Mouse (Mus musculus) heart, embryonic 16.5 days (tissue): ENCODE measurements at regions not wholly inside any gene's neighbourhood (a gene's known extent, or its start where the extent isn't known, plus 50 kb on each side); places are given as distances from the start of the nearest gene placed in this dataset.

Experiments
- ATAC-seq: fragments of 200-750 bp; cut with Nextera tagmentation; replicated peaks from 2 replicates; pipeline ENCODE4 v1.8.0; 2017; ENCODE audit warnings: moderate number of reproducible peaks; ENCODE audit not compliant: insufficient read depth, low FRiP score; ENCODE audit errors: extremely low read depth
- H3K27ac ChIP-seq: fragments of 300-500 bp; sonication (generic); 2 replicates; pipeline ENCODE4 v1.5.1; 2014; ENCODE audit warnings: mild to moderate bottlenecking, low read length, control low read depth, moderate library complexity
- H3K27me3 ChIP-seq: fragments of 300-500 bp; sonication (generic); 2 replicates; pipeline ENCODE4 v1.6.1; 2014; ENCODE audit warnings: low read length, mixed read lengths; ENCODE audit not compliant: control insufficient read depth, insufficient read depth
- H3K36me3 ChIP-seq: fragments of 300-500 bp; sonication (generic); 2 replicates; pipeline ENCODE4 v1.6.1; 2014; ENCODE audit not compliant: control insufficient read depth, insufficient read depth
- H3K4me1 ChIP-seq: fragments of 300-500 bp; sonication (generic); 2 replicates; pipeline ENCODE4 v1.6.1; 2014; ENCODE audit warnings: low read length, mixed read lengths; ENCODE audit not compliant: control insufficient read depth, insufficient read depth
- H3K4me2 ChIP-seq: fragments of 300-500 bp; sonication (generic); 2 replicates; pipeline ENCODE4 v1.6.1; 2014; ENCODE audit warnings: low read depth, mild to moderate bottlenecking, control low read depth, low read length
- H3K4me3 ChIP-seq: fragments of 300-500 bp; sonication (generic); 2 replicates; pipeline ENCODE4 v1.5.1; 2014; ENCODE audit warnings: mild to moderate bottlenecking, control low read depth, low read length
- H3K9ac ChIP-seq: fragments of 300-500 bp; sonication (generic); 2 replicates; pipeline ENCODE4 v1.6.1; 2014; ENCODE audit warnings: low read length, control low read depth
- H3K9me3 ChIP-seq: fragments of 300-500 bp; sonication (generic); replicated peaks from 2 replicates; pipeline ENCODE4 v1.6.1; 2016; ENCODE audit warnings: low read length; ENCODE audit not compliant: control insufficient read depth
- WGBS: fragments of 180-500 bp; shearing (Covaris S2); extraction: QIAGEN DNeasy Blood & Tissue Kit; methylation state at CpG from one replicate; pipeline ENCODE4 v1.1.7; 2014; 5-methylcytosine and 5-hydroxymethylcytosine counted together

DNA sequence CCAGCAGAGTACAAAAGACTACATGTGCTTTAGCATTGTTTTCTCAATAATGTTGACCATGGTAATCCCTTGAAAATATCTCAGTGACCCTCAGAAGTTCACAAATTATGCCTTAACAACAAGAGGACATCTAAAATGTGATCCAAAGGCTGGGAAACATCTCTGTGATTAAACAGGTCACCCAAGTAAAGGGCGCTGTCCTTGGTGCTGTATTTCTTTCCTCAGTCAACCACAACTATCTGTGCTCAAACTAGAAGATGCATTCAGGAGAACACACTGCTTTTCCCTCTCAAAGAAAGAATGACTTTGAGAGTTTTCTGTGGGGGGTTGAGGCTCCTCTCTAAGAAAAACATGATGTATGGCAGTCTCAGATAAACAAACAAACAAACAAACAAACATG lies 211.1 kb downstream of the Rbm26 start:
- H3K27ac ChIP-seq: no peak overlapping the region
- no peak overlapping the region for H3K9ac ChIP-seq
- ATAC-seq: no peak
- H3K27me3 ChIP-seq: no peaks in the 10 kb centered on the region
- 53% methylated on average over 1 of the region's 1 CpGs for WGBS
- no peaks in the 10 kb centered on the region for H3K36me3 ChIP-seq
- H3K4me1 ChIP-seq: no peaks in the 10 kb centered on the region
- H3K9me3 ChIP-seq: no peaks in the 10 kb centered on the region
- H3K4me2 ChIP-seq: no peak overlapping the region
- H3K4me3 ChIP-seq: no peak overlapping the region

- ATAC-seq: no peak
- 82% methylated on average over 5 of the region's 5 CpGs for WGBS
- Histone ChIP-seq H3K27me3 (no peaks in the 10 kb centered on the region), H3K4me1 (no peaks in the 10 kb centered on the region), H3K9me3 (no peaks in the 10 kb centered on the region), H3K9ac (no peak overlapping the region), H3K36me3 (no peaks in the 10 kb centered on the region), H3K4me3 (no peak overlapping the region), H3K27ac (no peak overlapping the region), H3K4me2 (no peak overlapping the region)
Observed at GRCm38 (mm10) chr14:104943450-104943849, 233.7 kb downstream of the Rbm26 start.

GRCm38 (mm10) chr14:104939961-104940360 lies 237.2 kb downstream of the Rbm26 start:
- H3K9me3 ChIP-seq: no peaks in the 10 kb centered on the region
- H3K4me1 ChIP-seq: no peaks in the 10 kb centered on the region
- no peaks in the 10 kb centered on the region for H3K36me3 ChIP-seq
- WGBS: 83% methylated on average over 15 of the region's 15 CpGs
- no peak overlapping the region for H3K9ac ChIP-seq
- no peak overlapping the region for H3K27ac ChIP-seq
- no peak overlapping the region for H3K4me3 ChIP-seq
- H3K27me3 ChIP-seq: no peaks in the 10 kb centered on the region
- ATAC-seq: no peak
- H3K4me2 ChIP-seq: no peak overlapping the region

- no peak for ATAC-seq
- no peak overlapping the region for H3K27ac ChIP-seq
- 74% methylated on average over 10 of the region's 10 CpGs for WGBS
Observed at GRCm38 (mm10) chr14:104937083-104937864, 239.9 kb downstream of the Rbm26 start.

GRCm38 (mm10) chr14:104935956-104936355 lies 241.2 kb downstream of the Rbm26 start:
- no peak for ATAC-seq
- 73% methylated on average over 11 of the region's 11 CpGs for WGBS
- no peaks in the 10 kb centered on the region for H3K4me1 ChIP-seq
- no peaks in the 10 kb centered on the region for H3K36me3 ChIP-seq
- H3K9me3 ChIP-seq: no peaks in the 10 kb centered on the region
- no peaks in the 10 kb centered on the region for H3K27me3 ChIP-seq
- H3K27ac ChIP-seq: no peak overlapping the region
- no peak overlapping the region for H3K4me3 ChIP-seq
- H3K9ac ChIP-seq: no peak overlapping the region
- H3K4me2 ChIP-seq: no peak overlapping the region

More at GRCm38 (mm10) chr14:104937083-104937864, 239.9 kb downstream of the Rbm26 start:
- Histone ChIP-seq H3K4me3 (no peak overlapping the region), H3K9me3 (no peaks in the 10 kb centered on the region), H3K4me2 (no peak overlapping the region), H3K36me3 (no peaks in the 10 kb centered on the region), H3K4me1 (no peaks in the 10 kb centered on the region), H3K27me3 (no peaks in the 10 kb centered on the region), H3K9ac (no peak overlapping the region)

- H3K27me3 ChIP-seq: no peaks in the 10 kb centered on the region
- no peaks in the 10 kb centered on the region for H3K4me1 ChIP-seq
- no peaks in the 10 kb centered on the region for H3K36me3 ChIP-seq
- no peak overlapping the region for H3K9ac ChIP-seq
- H3K9me3 ChIP-seq: peaks cover 3% of the 10 kb centered on the region; the same call in 1 of the 2 replicates
- ATAC-seq: no peak
- no peak overlapping the region for H3K4me3 ChIP-seq
- H3K4me2 ChIP-seq: no peak overlapping the region
- no peak overlapping the region for H3K27ac ChIP-seq
Observed at GRCm38 (mm10) chr14:104905706-104906105, 271.4 kb downstream of the Rbm26 start.

DNA sequence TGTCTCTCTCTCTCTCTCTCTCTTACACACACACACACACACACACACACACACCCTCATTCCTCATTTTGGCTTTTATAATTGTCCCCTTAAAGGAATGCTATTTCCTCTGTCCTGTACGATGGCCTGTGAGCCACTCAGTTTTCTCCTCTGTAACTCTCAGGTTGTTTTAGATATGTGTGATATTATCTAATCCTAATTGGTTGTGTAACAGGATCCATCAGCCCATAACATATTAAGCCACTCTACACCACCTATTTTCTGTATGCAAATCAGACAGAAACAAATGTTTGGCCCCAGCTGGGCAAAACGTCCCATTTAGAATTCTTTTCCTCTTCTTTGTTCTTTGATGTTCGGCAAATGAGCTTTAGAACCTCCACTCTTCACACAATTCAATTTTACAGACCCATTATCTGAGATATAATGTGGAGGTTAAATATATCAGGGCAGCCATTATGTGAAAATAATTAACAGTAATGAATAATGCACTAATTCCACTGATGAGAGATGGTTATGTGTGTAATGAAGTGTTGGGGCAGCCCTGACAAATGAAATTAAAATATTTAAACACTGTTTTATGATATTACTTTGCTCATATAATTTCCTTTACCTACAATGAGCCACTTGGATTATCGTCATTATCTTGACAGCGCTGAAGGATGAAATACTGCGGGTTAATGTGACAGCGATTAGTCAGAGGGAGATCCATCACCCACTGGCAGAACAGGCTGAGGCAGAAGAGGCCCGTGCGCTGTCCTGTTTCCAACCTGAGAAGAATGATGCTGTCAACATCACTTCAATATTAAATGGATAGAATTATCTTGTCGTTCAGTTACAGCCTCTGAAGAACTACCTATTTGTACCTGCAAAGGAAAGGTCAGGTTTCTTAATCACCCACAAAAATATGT lies 274.8 kb downstream of the Rbm26 start:
- 68% methylated on average over 10 of the region's 10 CpGs for WGBS
- Histone ChIP-seq H3K27me3 (no peaks in the 10 kb centered on the region), H3K9me3 (peaks cover 3% of the 10 kb centered on the region; the same call in 1 of the 2 replicates), H3K4me3 (no peak overlapping the region), H3K36me3 (no peaks in the 10 kb centered on the region), H3K27ac (no peak overlapping the region), H3K4me2 (no peak overlapping the region), H3K4me1 (no peaks in the 10 kb centered on the region), H3K9ac (no peak overlapping the region)
- ATAC-seq: no peak

DNA sequence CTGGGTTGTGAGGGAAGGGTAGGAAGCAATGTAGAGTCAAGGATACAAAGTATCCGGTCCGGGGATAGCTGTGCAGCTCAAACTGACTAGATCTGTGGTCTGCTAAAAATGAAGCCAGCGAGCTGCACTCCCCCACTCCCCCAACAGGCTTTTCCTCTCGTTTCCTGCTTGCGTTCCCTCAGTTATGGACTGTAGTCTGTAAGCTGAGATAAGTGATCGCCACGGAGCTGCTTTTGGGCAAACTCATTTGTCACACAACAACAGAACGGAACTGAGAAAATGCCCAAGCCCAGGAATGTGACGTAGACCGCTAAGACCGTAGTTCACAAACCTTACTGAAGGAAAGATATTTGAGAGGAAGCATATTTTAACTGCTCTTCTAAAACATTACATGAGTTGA lies 276.1 kb downstream of the Rbm26 start:
- Histone ChIP-seq H3K4me2 (no peak overlapping the region), H3K9me3 (peaks cover 3% of the 10 kb centered on the region; the same call in 1 of the 2 replicates), H3K4me1 (no peaks in the 10 kb centered on the region), H3K27ac (no peak overlapping the region), H3K27me3 (no peaks in the 10 kb centered on the region), H3K9ac (no peak overlapping the region), H3K4me3 (no peak overlapping the region), H3K36me3 (no peaks in the 10 kb centered on the region)
- WGBS: 49% methylated on average over 11 of the region's 11 CpGs
- ATAC-seq: no peak

DNA sequence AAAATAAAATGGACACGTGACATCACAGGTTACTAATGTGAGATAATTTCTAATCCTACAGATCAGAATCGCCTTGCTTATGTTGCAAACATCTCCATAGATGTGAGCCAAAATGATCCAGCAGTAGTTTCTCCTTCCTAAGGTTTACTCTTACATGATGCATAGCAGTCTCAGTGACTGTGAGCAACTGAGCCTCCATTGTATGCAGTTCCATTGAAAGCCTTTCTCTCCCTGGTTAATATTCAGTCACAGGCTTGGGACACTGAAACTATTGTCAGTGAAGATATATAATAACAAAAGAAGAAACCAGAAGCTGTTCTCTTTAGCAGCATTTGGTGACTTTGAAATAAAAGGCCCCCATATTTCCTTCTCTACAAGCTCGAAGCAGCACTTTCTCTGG lies 305.9 kb downstream of the Rbm26 start:
- H3K9me3 ChIP-seq: no peaks in the 10 kb centered on the region
- no peaks in the 10 kb centered on the region for H3K4me1 ChIP-seq
- no peak overlapping the region for H3K4me2 ChIP-seq
- no peak overlapping the region for H3K4me3 ChIP-seq
- H3K27ac ChIP-seq: no peak overlapping the region
- 72% methylated on average over 3 of the region's 3 CpGs for WGBS
- no peak overlapping the region for H3K9ac ChIP-seq
- H3K27me3 ChIP-seq: no peaks in the 10 kb centered on the region
- H3K36me3 ChIP-seq: no peaks in the 10 kb centered on the region
- ATAC-seq: no peak
